Mouse (Mus musculus) kidney, embryonic 14.5 days (tissue): ENCODE results near the gene Pilrb2. TPM values are rescaled to one million over a fixed set of nuclear protein-coding genes. Genes with fewer than 3 reads are reported as not detected.
"Not testable (repeated sequence)": the region's sequence is repeated elsewhere in the genome, so short reads cannot be mapped to it uniquely, and the experiment has no call there.

Source experiments
- ATAC-seq: fragments of 200-750 bp; cut with Nextera tagmentation; 2 replicates; pipeline ENCODE4 v1.8.0; 2017; ENCODE audit warnings: moderate number of reproducible peaks, mild to moderate bottlenecking, moderate TSS enrichment, moderate library complexity; ENCODE audit not compliant: low FRiP score, low TSS enrichment
- H3K27ac ChIP-seq: fragments of 300-500 bp; sonication (generic); 2 replicates; pipeline ENCODE4 v1.5.1; 2014; ENCODE audit warnings: low read depth, mild to moderate bottlenecking, low read length, moderate library complexity, mixed read lengths
- H3K27me3 ChIP-seq: fragments of 300-500 bp; sonication (generic); 2 replicates; pipeline ENCODE4 v1.6.1; 2014; ENCODE audit warnings: mild to moderate bottlenecking, low read length; ENCODE audit not compliant: control insufficient read depth, insufficient read depth
- H3K36me3 ChIP-seq: fragments of 300-500 bp; sonication (generic); 2 replicates; pipeline ENCODE4 v1.6.1; 2014; ENCODE audit warnings: low read length, mixed read lengths; ENCODE audit not compliant: control insufficient read depth, insufficient read depth
- H3K4me1 ChIP-seq: fragments of 300-500 bp; sonication (generic); 2 replicates; pipeline ENCODE4 v1.6.1; 2014; ENCODE audit warnings: low read length, mixed read lengths; ENCODE audit not compliant: control insufficient read depth, insufficient read depth
- H3K4me2 ChIP-seq: fragments of 300-500 bp; sonication (generic); replicated peaks from 2 replicates; pipeline ENCODE4 v1.6.1; 2014; ENCODE audit warnings: low read depth, mild to moderate bottlenecking, low read length
- H3K4me3 ChIP-seq: fragments of 300-500 bp; sonication (generic); 2 replicates; pipeline ENCODE4 v1.5.1; 2014; ENCODE audit warnings: mild to moderate bottlenecking, low read length
- H3K9ac ChIP-seq: fragments of 300-500 bp; sonication (generic); 2 replicates; pipeline ENCODE4 v1.6.1; 2014; ENCODE audit warnings: low read depth, mild to moderate bottlenecking, low read length, moderate library complexity
- H3K9me3 ChIP-seq: fragments of 300-500 bp; sonication (generic); 2 replicates; pipeline ENCODE4 v1.6.1; 2016; ENCODE audit warnings: low read length; ENCODE audit not compliant: control insufficient read depth
- WGBS: fragments of 180-500 bp; shearing (Covaris S2); extraction: QIAGEN DNeasy Blood & Tissue Kit; methylation state at CpG from one replicate; pipeline ENCODE4 v1.1.7; 2014; 5-methylcytosine and 5-hydroxymethylcytosine counted together
- polyA plus RNA-seq: library from polyadenylated mRNA; unstranded; fragments of >200 nt; fragmentation: Nextera tagmentation; extraction: Ambion mirVana; gene quantifications from 2 replicates; pipeline ENCODE4 v1.2.1, GENCODE M21; 2014

Gene Pilrb2
- polyA plus RNA-seq, result 0.61 and 0.76 TPM in 2 replicates

GRCm38 (mm10) chr5:137871644-137872380, at the start of gene Pilrb2:
Pilrb2 (minus strand) TSS chr5:137871815.
- ATAC-seq, H3K4me2 ChIP-seq, H3K9me3 ChIP-seq, H3K4me1 ChIP-seq, H3K9ac ChIP-seq, H3K4me3 ChIP-seq, H3K27ac ChIP-seq, H3K27me3 ChIP-seq, H3K36me3 ChIP-seq: not testable (repeated sequence)
- WGBS, result 81% methylated on average over 2 of the region's 3 CpGs

DNA sequence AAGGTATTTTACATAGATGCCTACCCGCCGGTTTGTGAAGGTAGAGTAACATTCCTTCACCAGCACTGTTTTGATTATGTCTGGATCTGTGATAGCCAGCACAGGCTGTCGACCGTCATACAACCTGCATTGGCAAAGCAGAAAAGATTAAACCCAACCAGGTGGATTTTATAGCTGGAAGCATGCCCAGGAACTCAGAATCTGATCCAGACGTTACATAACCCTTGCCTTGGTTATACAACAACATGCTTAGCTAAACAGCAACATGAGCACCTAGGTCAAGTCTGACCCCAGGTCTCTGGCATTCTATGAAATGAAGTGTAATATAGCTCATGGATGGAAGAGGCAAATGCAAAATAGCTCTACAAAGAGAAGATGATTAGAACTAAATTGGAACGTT, 43.9 kb upstream of the Pilrb2 start:
- ATAC-seq, result no peak
- H3K4me1 ChIP-seq, result no peaks in the 10 kb centered on the region
- WGBS, result 72% methylated on average over 6 of the region's 6 CpGs
- H3K27me3 ChIP-seq, result no peaks in the 10 kb centered on the region
- no peak overlapping the region for H3K27ac ChIP-seq
- H3K36me3 ChIP-seq, result no peaks in the 10 kb centered on the region
- H3K9me3 ChIP-seq, result no peaks in the 10 kb centered on the region
- no peak overlapping the region for H3K4me3 ChIP-seq
- H3K4me2 ChIP-seq, result no peak overlapping the region
- no peak overlapping the region for H3K9ac ChIP-seq

- no peak overlapping the region for H3K4me2 ChIP-seq
- no peaks in the 10 kb centered on the region for H3K27me3 ChIP-seq
- no peak overlapping the region for H3K9ac ChIP-seq
- H3K4me3 ChIP-seq, result no peak overlapping the region
- H3K27ac ChIP-seq, result no peak overlapping the region
- H3K9me3 ChIP-seq, result no peaks in the 10 kb centered on the region
- no peaks in the 10 kb centered on the region for H3K36me3 ChIP-seq
- no peak for ATAC-seq
- H3K4me1 ChIP-seq, result no peaks in the 10 kb centered on the region
These were observed 42.9 kb upstream of the Pilrb2 start for GRCm38 (mm10) chr5:137914508-137914907.

GRCm38 (mm10) chr5:137909564-137910262, 38.1 kb upstream of the Pilrb2 start:
- 72% methylated on average over 3 of the region's 3 CpGs for WGBS

DNA sequence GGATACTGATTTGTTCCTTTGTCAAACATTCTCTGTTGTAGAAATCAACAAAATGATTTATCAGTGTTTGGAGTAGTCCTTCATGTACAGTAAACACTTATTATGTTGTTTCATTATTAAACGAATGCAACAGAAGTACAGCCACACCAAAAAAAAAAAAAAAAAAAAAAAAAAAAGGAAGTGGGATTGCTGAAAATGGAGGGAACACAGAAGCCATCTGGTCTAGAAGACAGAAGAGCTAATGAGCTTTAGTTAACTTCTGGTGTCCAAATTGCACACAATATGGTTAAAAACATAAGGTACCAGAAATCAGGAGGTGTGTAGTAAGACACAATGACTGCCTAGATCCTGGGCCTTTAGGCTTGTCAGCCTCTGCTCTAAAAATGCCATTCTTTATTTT, 26.2 kb upstream of the Pilrb2 start:
- H3K4me1 ChIP-seq, result no peaks in the 10 kb centered on the region
- H3K9me3 ChIP-seq, result no peaks in the 10 kb centered on the region
- ATAC-seq, result no peak
- no peaks in the 10 kb centered on the region for H3K36me3 ChIP-seq
- H3K4me3 ChIP-seq, result no peak overlapping the region
- H3K4me2 ChIP-seq, result no peak overlapping the region
- no peaks in the 10 kb centered on the region for H3K27me3 ChIP-seq
- 82% methylated on average over 1 of the region's 1 CpGs for whole genome bisulfite sequencing
- H3K27ac ChIP-seq, result no peak overlapping the region
- no peak overlapping the region for H3K9ac ChIP-seq

More at GRCm38 (mm10) chr5:137909564-137910262, 38.1 kb upstream of the Pilrb2 start:
- ATAC-seq, result no peak
- H3K4me2 ChIP-seq, result no peak overlapping the region
- no peak overlapping the region for H3K27ac ChIP-seq
- H3K27me3 ChIP-seq, result no peaks in the 10 kb centered on the region
- no peaks in the 10 kb centered on the region for H3K9me3 ChIP-seq
- H3K36me3 ChIP-seq, result no peaks in the 10 kb centered on the region
- H3K4me1 ChIP-seq, result no peaks in the 10 kb centered on the region
- H3K9ac ChIP-seq, result no peak overlapping the region
- no peak overlapping the region for H3K4me3 ChIP-seq

DNA sequence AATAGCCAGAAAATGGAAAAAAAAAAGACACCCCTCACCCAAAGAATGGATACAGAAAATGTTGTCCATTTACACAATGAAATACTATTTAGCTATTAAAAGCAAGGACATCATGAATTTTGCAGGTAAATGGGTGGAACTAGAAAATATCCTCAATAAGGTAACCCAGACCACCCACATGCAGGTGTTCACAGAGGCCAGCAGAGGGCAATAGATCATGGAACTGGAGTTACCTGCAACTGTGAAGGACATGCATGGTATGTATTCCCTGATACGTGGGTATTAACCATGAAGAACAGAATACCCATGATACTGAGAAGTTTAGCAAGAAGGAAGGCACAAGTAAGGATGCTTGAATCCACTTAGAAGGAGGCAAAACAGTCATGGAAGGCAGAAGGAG, 21.3 kb upstream of the Pilrb2 start:
- WGBS, result 61% methylated on average over 1 of the region's 1 CpGs
- no peaks in the 10 kb centered on the region for H3K27me3 ChIP-seq
- no peak overlapping the region for H3K4me2 ChIP-seq
- no peak overlapping the region for H3K27ac ChIP-seq
- no peaks in the 10 kb centered on the region for H3K4me1 ChIP-seq
- H3K4me3 ChIP-seq, result no peak overlapping the region
- ATAC-seq, result no peak
- H3K9me3 ChIP-seq, result no peaks in the 10 kb centered on the region
- no peaks in the 10 kb centered on the region for H3K36me3 ChIP-seq
- no peak overlapping the region for H3K9ac ChIP-seq

DNA sequence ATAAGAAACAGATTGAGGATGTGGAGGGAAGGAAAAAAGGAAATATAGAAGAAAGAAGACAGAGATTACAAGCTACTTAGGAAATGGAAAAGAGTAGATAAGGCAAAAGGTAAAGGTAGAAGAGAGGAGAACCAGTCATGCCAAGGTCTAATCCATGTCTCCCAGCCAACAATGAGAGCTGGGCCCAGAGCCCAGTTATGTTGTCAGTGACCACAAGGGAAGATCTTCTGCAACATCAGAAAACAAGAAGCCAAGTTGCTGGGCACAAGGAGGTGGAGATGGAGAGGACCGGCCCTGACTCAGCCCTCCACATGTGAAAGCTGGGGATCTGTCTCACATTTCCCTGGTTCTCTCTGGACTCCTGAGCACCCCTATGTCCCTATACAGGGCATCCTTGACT, 16.1 kb upstream of the Pilrb2 start:
- no peak for ATAC-seq
- Histone ChIP-seq H3K4me2 (no peak overlapping the region), H3K4me1 (no peaks in the 10 kb centered on the region), H3K4me3 (no peak overlapping the region), H3K9me3 (no peaks in the 10 kb centered on the region), H3K27ac (no peak overlapping the region), H3K27me3 (no peaks in the 10 kb centered on the region), H3K36me3 (no peaks in the 10 kb centered on the region), H3K9ac (no peak overlapping the region)
- 87% methylated on average over 1 of the region's 1 CpGs for WGBS

- no peak overlapping the region for H3K4me3 ChIP-seq
- H3K36me3 ChIP-seq, result no peaks in the 10 kb centered on the region
- H3K9ac ChIP-seq, result no peak overlapping the region
- no peak overlapping the region for H3K4me2 ChIP-seq
- no peak for ATAC-seq
- H3K4me1 ChIP-seq, result no peaks in the 10 kb centered on the region
- H3K9me3 ChIP-seq, result no peaks in the 10 kb centered on the region
- H3K27ac ChIP-seq, result no peak overlapping the region
- H3K27me3 ChIP-seq, result no peaks in the 10 kb centered on the region
- 3% methylated on average over 2 of the region's 2 CpGs for WGBS
These were observed 14.3 kb upstream of the Pilrb2 start for GRCm38 (mm10) chr5:137885894-137886293.

GRCm38 (mm10) chr5:137883345-137883744, 11.7 kb upstream of the Pilrb2 start:
- no peaks in the 10 kb centered on the region for H3K4me1 ChIP-seq
- H3K4me2 ChIP-seq, result no peak overlapping the region
- 86% methylated on average over 3 of the region's 3 CpGs for WGBS
- ATAC-seq, result no peak
- H3K9ac ChIP-seq, result no peak overlapping the region
- H3K36me3 ChIP-seq, result no peaks in the 10 kb centered on the region
- H3K27me3 ChIP-seq, result no peaks in the 10 kb centered on the region
- no peak overlapping the region for H3K4me3 ChIP-seq
- H3K9me3 ChIP-seq, result no peaks in the 10 kb centered on the region
- H3K27ac ChIP-seq, result no peak overlapping the region
